ENCODE assay signal across 8 mouse cellular contexts in genomic region chr17:24513609-24514008, GRCm38 (mm10). TPM values are rescaled to one million over a fixed set of nuclear protein-coding genes. Genes with fewer than 3 reads are reported as not detected.
A peak's percentile ranks its signal among the peaks of the same experiment; 100 is the strongest.
DNase-seq lines count a peak whose midpoint lies in the region; ATAC-seq and TF ChIP-seq lines count a peak whose summit lies in the region.

No protein-coding gene starts in this region.

- H3K9me3 ChIP-seq in limb, embryonic 14.5 days (ENCODE audit: control insufficient read depth, low read length) = no peaks in the 10 kb centered on the region

- DNase-seq in left cerebral cortex, adult 18-20 months (ENCODE audit: low spot score in 2 of 2) = peak; percentile 73 to 79
- DNase-seq in left cerebral cortex, adult 8-10 months (ENCODE audit: low spot score in 2 of 2) = no peak
- DNase-seq in cerebellum, adult 2 months = peak; percentile 65 to 74
- DNase-seq in frontal cortex, postnatal 36 days (ENCODE audit: low spot score in 2 of 2) = peak; percentile 64 to 82
- peak; percentile 49 for DNase-seq in kidney, adult 11 months
- peak; percentile 51 for DNase-seq in limb, embryonic 14.5 days (ENCODE audit: low spot score)
- peak; percentile 45 for DNase-seq in neural tube, embryonic 10.5 days (ENCODE audit: extremely low spot score, low spot score)
- no peak for DNase-seq in spleen, adult 12 weeks (ENCODE audit: low spot score)

- no peak overlapping the region for H3K4me3 ChIP-seq in cerebellum, adult 2 months (replicated peaks; ENCODE audit: insufficient read depth, low read depth, low read length)
- H3K4me3 ChIP-seq in limb, embryonic 14.5 days (replicated peaks; ENCODE audit: low read length) = no peak overlapping the region

- peak; percentile 32; the same call in 1 of the 2 replicates for ATAC-seq in limb, embryonic 14.5 days (ENCODE audit: low FRiP score, low read depth)

- TF ChIP-seq POLR2A in cerebellum, adult 2 months (IDR thresholded peaks at IDR 0.05; ENCODE audit: borderline replicate concordance, insufficient read depth, low read length) = no peak
- no peak for TF ChIP-seq POLR2A in limb, embryonic 14.5 days (IDR thresholded peaks at IDR 0.05; ENCODE audit: borderline replicate concordance, extremely low read depth, insufficient read depth, insufficient read length)

- H3K36me3 ChIP-seq in limb, embryonic 14.5 days (ENCODE audit: control insufficient read depth, insufficient read depth, low read length) = peaks cover 86% of the 10 kb centered on the region

- no peak overlapping the region for H3K27ac ChIP-seq in cerebellum, adult 2 months (ENCODE audit: insufficient read depth, low read length)
- no peak overlapping the region for H3K27ac ChIP-seq in limb, embryonic 14.5 days (replicated peaks; ENCODE audit: low read depth, low read length)

- no peaks in the 10 kb centered on the region for H3K27me3 ChIP-seq in cerebellum, adult 2 months (ENCODE audit: control insufficient read depth, insufficient read depth, low read length)
- H3K27me3 ChIP-seq in limb, embryonic 14.5 days (ENCODE audit: control insufficient read depth, insufficient read depth, low read length) = no peaks in the 10 kb centered on the region

- WGBS in cerebellum, adult 2 months = 29% methylated on average over 5 of the region's 5 CpGs
- 60% methylated on average over 5 of the region's 5 CpGs for WGBS in limb, embryonic 14.5 days

- no peak overlapping the region for H3K4me2 ChIP-seq in limb, embryonic 14.5 days (replicated peaks; ENCODE audit: low read depth, low read length, severe bottlenecking)

- H3K9ac ChIP-seq in limb, embryonic 14.5 days (ENCODE audit: low read depth, low read length, severe bottlenecking) = no peak overlapping the region

- peak; percentile 72; the same call in 1 of the 2 replicates for TF ChIP-seq CTCF in cerebellum, adult 2 months (IDR thresholded peaks at IDR 0.05; ENCODE audit: borderline replicate concordance, insufficient read depth, low read depth, low read length)

- H3K4me1 ChIP-seq in cerebellum, adult 2 months (ENCODE audit: control insufficient read depth, insufficient read depth, low read length) = peaks cover 3% of the 10 kb centered on the region; the same call in 1 of the 2 replicates
- H3K4me1 ChIP-seq in limb, embryonic 14.5 days (ENCODE audit: control insufficient read depth, insufficient read depth, low read length) = no peaks in the 10 kb centered on the region

RNA-seq across cellular contexts. Expression of gene Traf7, which starts 14.1 kb away (rescaled TPM):
- total RNA-seq in left cerebral cortex, adult 18-20 months (2021) = 10 to 100 TPM; 64.2 to 83.9 TPM
- total RNA-seq in left cerebral cortex, adult 8-10 months (2022) = 10 to 100 TPM; 78.0 to 85.3 (median 83.4) TPM
- 197 and 198 TPM in 2 replicates for polyA plus RNA-seq in cerebellum, adult 2 months (2012; rRNA removed)
- 308 and 376 TPM in 2 replicates for polyA plus RNA-seq in limb, embryonic 14.5 days (2012; rRNA removed)
- polyA plus RNA-seq in limb, embryonic 14.5 days (2014; fragmentation: Nextera tagmentation; extraction: Ambion mirVana) = 81.3 and 91.0 TPM in 2 replicates

RNA-seq across cellular contexts. Expression of gene Rab26, which starts 20.4 kb away (rescaled TPM):
- 10 to 100 TPM; 45.8 to 50.0 TPM for total RNA-seq in left cerebral cortex, adult 18-20 months (2021)
- 10 to 100 TPM; 41.3 to 54.4 (median 48.4) TPM for total RNA-seq in left cerebral cortex, adult 8-10 months (2022)
- polyA plus RNA-seq in cerebellum, adult 2 months (2012; rRNA removed) = 21.7 and 22.6 TPM in 2 replicates
- 2.0 and 3.0 TPM in 2 replicates for polyA plus RNA-seq in limb, embryonic 14.5 days (2012; rRNA removed)
- 4.1 and 6.1 TPM in 2 replicates for polyA plus RNA-seq in limb, embryonic 14.5 days (2014; fragmentation: Nextera tagmentation; extraction: Ambion mirVana)

RNA-seq across cellular contexts. Expression of gene Caskin1, which starts 25.2 kb away (rescaled TPM):
- total RNA-seq in left cerebral cortex, adult 18-20 months (2021) = 100 to 1,000 TPM; 123 to 129 TPM
- 100 to 1,000 TPM; 119 to 135 (median 127) TPM for total RNA-seq in left cerebral cortex, adult 8-10 months (2022)
- 122 and 127 TPM in 2 replicates for polyA plus RNA-seq in cerebellum, adult 2 months (2012; rRNA removed)
- 18.1 and 23.1 TPM in 2 replicates for polyA plus RNA-seq in limb, embryonic 14.5 days (2012; rRNA removed)
- 3.1 and 4.3 TPM in 2 replicates for polyA plus RNA-seq in limb, embryonic 14.5 days (2014; fragmentation: Nextera tagmentation; extraction: Ambion mirVana)

RNA-seq across cellular contexts. Expression of gene Mlst8, which starts 34.7 kb away (rescaled TPM):
- 10 to 100 TPM; 34.9 to 35.3 TPM for total RNA-seq in left cerebral cortex, adult 18-20 months (2021)
- total RNA-seq in left cerebral cortex, adult 8-10 months (2022) = 10 to 100 TPM; 29.2 to 39.0 (median 35.4) TPM
- 55.9 and 63.5 TPM in 2 replicates for polyA plus RNA-seq in cerebellum, adult 2 months (2012; rRNA removed)
- polyA plus RNA-seq in limb, embryonic 14.5 days (2012; rRNA removed) = 46.3 and 54.9 TPM in 2 replicates
- 27.8 and 29.3 TPM in 2 replicates for polyA plus RNA-seq in limb, embryonic 14.5 days (2014; fragmentation: Nextera tagmentation; extraction: Ambion mirVana)

RNA-seq across cellular contexts. Expression of gene Pkd1, which starts 36.0 kb away (rescaled TPM):
- total RNA-seq in left cerebral cortex, adult 18-20 months (2021) = 10 to 100 TPM; 67.5 to 71.2 TPM
- total RNA-seq in left cerebral cortex, adult 8-10 months (2022) = 10 to 100 TPM; 67.7 to 81.1 (median 77.3) TPM
- polyA plus RNA-seq in cerebellum, adult 2 months (2012; rRNA removed) = 122 and 132 TPM in 2 replicates
- 73.6 and 106 TPM in 2 replicates for polyA plus RNA-seq in limb, embryonic 14.5 days (2012; rRNA removed)
- 49.1 and 50.5 TPM in 2 replicates for polyA plus RNA-seq in limb, embryonic 14.5 days (2014; fragmentation: Nextera tagmentation; extraction: Ambion mirVana)

Comparison
In these comparisons a context has a peak if more than half of its experiments do, and no peak if none do; other contexts are left out.
1. DNase-seq: peak in left cerebral cortex, adult 18-20 months (2 of 2), cerebellum, adult 2 months (2 of 2), frontal cortex, postnatal 36 days (2 of 2), kidney, adult 11 months (single experiment), limb, embryonic 14.5 days (single experiment) and neural tube, embryonic 10.5 days (single experiment); none in left cerebral cortex, adult 8-10 months (0 of 2) and spleen, adult 12 weeks (single experiment).